Mouse (Mus musculus) gastrocnemius, postnatal 25 days (tissue): ENCODE data around the gene Celf5. TPM values are rescaled to one million over a fixed set of nuclear protein-coding genes. Genes with fewer than 3 reads are reported as not detected.
"Not testable (repeated sequence)": the region's sequence is repeated elsewhere in the genome, so short reads cannot be mapped to it uniquely, and the experiment has no call there.

ENCODE experiments used
- DNase-seq: peaks from one replicate; pipeline ENCODE4 v3.0.0; 2022
- total RNA-seq, 2 experiments: library from RNA; stranded (reverse); gene quantifications; 1 replicate in 1 of 2; 2 replicates in 1 of 2; pipeline ENCODE4 v1.2.3; 2021

The Celf5 gene
- total RNA-seq, 2 experiments from 2014 or later = 0.24 TPM; not detected in 1

DNA sequence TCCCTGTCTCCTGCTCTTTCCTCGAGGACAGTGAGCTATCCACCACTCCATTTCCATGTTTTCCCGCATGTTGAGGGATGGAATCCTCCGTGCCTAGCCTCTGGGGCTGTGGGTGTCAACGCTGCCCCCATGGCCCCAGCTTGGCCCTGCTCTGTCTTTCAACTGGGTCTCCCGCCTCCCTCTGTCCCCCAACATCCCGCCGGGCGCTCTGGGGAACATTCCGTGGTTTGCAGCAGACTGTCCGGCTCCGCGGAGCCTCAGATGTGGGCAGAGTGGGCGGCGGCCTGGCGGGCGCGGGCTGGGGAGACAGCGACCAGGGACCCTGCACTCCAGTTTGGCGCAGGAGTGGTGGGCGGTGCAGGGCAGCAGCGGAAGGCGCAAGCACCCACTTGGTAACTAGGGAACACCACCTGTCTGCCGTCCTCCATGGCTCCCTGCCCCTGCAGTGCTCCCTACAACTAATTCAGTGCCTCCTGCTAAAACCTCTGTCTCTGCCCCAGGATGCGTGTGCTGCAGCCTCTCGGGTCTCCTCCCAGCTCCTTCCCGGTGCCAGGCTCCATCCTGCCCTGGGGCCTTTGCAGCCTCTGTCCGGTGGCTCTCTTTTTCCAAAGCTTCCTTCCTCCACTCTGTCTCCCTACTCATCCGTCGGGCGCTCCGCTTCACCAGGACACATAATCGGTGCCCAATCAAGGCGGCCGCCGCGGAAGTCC, 30.1 kb downstream of the Celf5 start:
- no peak for DNase-seq

DNA sequence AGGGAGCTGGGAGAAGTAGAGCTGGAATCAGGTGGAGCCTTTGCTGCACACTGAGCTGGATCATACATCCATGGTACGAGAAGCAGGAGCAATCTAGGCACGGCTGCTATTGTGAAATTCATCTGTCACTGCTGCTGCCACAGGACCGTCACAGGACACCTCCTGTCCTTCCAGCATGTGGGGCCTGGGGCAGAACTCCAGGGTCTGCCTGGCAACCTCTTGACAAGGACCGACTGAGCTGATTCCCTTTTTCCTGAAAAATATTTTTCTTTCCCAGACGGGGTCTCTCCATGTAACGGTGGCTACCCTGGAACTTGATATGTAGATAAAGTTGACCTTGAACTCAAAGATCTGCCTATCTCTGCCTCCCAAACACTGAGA, 31.2 kb downstream of the Celf5 start:
- DNase-seq = no peak

DNA sequence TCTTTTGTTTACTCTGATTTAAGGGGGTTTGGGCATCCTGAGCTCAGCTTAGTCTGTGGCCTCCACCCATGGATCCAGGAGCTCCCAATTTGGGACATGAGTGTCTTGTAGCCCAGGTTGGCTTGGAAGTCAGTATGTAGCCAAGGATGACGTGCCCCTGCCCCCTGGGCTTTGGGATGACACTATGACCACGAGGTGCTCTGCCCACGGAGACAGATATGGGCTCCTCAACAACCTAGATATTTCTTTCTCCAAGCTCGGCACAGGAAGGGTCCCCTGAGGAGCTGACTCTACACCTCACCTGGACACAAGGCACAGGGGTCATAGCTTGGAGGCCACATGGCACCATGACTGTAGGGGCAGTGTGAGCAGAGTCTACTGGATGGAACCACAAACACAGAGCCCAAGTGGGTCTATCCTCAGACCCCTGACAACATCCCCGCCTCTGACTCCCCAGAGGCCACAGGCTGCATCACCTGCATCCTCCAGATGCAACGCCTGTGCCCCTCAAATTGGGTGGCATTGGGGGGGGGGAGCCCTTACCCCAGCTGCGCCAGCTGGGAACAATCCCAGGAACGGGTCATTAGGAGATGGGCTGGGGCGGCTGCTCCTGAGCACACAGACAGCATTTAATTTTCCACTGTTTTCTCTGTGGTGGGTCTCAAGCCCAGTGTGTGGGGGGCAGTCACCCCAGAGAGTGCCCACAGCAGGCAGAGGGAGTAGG, 31.7 kb downstream of the Celf5 start:
- no peak for DNase-seq

DNA sequence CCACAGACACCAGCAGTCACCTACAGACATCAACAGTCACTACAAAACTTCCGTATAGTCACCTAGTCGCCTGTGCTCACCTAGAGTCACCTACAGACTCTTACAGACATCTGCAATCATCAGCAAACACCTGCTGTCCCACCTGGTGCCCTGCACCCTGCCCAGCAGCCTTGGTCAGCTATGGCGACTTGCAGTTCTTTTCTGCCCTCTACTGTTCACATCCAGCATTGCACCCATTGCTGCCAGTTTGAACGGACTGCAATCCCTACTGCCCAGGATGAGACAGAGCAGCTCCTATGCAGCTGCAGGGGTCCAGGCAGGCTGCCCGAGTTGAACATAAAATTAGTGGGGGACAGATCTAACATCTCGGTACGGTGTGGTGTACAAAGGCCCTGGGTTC, 32.4 kb downstream of the Celf5 start:
- DNase-seq = peak; percentile 66

DNA sequence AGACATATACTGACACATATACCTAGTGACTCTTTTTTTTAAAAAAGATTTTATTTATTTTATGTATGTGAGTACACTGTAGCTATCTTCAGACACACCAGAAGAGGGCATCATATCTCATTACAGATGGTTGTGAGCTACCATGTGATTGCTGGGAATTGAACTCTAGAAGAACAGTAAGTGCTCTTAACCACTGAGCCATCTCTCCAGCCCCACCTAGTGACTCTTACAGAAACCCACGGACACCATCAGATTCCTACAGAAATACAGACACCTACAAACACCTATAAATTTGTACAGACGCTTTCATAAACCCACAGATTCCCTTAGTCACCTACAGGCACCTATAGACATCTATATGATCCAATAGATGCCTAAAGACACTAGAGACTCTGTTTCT, 37.0 kb downstream of the Celf5 start:
- not testable (repeated sequence) for DNase-seq

DNA sequence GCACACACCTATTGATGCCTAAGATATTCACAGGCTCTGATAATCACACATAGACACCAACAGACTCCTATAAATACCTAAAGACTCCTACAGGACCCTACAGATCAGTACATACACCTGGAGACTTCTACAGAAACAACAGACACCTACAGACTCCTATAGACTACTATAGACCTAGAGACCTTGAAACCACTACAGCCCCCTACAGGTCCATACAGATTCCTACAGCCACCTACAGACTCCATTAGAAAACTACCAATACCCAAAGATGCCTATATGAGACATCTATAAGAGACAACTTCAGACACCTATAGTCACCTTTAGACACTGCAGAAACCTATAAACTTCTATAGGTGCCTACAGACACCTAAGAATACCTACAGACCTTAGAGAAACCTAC, 41.5 kb downstream of the Celf5 start:
- DNase-seq = no peak

DNA sequence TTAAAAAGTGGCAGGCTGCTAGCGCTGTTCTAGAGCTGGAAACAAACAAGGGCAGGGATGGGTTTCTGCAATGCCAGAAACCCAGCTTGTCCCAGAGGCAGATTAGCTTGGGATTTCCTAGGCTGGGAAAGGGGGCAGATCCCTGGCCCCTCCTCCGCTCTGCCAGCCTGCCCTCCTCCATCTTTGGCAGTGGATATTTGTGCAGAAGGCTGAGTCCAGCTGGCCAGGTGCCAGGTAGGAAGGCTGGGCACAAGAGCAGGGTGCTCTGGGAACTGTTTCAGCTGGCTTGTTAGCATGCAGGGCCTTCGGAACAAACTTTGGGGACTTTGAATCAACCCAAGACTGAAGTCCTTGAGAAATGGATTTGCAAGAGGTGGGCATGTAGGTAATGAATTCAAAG, 47.1 kb downstream of the Celf5 start:
- DNase-seq = peak; percentile 71

DNA sequence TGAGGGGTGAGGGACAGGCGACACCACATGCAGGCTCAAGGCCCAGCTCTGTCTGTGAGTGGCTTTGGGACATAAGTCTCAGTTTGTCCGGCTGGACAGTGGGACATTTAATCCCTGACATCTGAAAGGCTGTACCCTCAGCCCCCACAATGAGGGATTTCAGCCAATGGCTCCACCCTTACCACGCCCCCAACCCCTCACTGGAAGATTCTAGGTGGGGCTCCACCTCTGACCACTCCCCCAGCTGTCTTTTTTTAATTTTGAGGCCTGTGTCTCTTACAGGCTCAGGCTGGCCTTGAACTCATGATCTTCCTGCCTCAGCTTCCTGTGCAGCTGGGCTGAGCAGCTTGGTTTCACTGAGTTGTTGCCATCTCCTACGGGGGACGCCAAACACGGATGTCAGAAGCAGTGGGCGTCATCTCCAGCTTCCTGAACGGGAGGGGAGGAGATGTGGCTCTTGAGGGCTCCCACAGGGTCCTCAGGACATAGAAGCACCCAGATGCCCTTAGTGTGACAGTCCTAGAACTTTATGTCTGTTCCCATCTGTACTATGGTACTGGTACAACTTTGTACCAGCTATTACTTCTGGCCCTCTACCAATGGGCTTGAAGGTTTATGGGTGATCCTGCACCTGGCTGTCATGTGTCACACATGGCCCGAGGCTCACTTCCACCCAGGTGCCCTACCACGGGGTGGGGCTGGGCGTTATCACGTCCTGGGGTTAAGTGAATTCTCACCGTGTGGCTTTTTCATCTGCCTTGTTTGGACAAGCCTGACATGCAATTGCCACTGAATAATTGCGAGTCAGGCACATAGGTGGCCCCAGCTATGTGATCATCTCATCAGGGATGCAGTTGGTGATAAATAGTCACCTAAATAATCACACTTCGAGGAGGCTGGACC, 47.9 kb downstream of the Celf5 start:
- DNase-seq = no peak

DNA sequence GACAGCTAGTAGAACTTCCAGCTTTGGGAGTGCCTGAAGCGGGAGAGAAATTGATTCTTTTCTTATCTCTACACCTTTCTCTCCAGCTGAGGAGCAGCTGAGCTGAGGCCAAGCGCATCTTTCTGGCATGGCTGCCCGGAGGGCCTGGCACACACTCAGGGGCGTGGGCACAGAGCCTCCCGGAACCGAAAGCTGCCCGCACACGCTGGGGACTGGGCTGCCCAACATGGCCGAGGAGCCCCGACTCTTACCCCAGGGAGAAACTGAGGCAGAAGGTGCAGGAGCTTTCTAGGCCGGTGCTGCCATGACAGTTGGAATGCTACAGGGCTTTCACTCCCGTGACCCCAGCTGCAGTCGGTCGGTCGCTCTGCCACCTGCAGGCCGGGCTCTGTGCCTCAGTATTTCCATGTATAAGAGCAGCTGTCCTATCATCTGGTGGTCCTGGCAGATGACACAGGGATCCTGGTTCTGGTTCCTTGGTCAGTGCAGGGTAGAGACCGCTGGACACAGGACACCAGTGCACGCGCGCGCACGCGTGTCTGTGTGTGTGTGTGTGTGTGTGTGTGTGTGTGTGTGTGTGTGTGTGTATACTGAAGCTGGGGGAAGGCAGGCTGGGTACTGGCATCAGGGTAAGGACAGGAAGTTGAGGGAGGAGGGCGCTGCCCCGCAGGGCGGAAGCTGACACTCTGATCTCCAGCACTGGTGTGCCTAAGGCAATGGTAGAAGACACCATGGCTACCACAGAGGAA, 48.8 kb downstream of the Celf5 start:
- peak; percentile 72 for DNase-seq

DNA sequence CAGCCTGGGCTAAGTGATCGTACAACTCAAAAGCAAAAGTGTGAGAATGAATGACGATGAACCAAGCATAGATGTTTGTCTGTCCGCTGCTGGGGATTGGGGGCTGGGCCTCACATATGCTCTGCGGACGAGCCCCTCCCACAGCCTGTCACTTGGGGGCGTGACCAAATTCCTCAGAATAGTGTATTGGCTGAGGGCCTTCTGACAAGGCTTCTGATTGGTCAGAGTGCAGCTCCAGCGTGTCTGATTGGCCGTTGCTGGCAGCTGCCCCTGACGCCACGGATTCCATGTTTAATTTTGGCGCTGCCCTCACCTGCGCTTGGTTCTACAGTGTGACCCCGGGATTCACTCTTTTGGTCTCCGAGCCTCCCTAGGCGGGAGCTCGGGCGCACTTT, 49.6 kb downstream of the Celf5 start:
- DNase-seq = peak; percentile 93

DNA sequence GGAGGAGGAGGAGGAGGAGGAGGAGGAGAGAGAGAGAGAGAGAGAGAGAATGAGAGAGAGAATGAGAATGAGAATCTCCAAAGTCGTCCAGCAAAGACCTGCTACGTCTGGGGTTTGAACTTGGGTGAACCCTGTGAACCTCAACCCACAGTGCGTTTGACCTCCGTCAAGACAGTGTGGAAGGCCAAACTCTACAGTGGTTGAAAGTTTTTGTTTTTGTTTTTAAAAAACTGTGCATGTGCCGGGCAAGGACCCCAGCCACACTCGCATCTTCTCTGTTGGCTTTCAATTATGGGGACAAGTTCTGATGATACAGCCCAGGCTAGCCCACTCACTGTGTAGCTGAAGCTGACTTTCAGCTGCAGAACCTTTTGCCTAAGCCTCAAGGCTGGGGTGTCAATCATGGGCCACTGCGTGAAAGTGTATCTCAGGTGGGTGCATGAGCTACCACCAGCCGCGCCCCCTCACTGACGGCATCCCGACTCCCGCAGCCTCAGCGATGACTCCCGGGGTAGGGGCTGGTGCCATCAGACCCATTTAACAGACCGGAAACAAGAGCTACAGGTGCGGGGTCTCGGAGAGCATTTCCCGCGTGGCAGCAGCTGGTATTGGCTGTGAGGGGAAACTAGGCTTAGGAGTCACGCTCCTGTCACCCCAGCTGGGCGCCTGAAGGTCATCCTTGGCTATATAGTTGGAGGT, 50.2 kb downstream of the Celf5 start:
- DNase-seq = no peak

DNA sequence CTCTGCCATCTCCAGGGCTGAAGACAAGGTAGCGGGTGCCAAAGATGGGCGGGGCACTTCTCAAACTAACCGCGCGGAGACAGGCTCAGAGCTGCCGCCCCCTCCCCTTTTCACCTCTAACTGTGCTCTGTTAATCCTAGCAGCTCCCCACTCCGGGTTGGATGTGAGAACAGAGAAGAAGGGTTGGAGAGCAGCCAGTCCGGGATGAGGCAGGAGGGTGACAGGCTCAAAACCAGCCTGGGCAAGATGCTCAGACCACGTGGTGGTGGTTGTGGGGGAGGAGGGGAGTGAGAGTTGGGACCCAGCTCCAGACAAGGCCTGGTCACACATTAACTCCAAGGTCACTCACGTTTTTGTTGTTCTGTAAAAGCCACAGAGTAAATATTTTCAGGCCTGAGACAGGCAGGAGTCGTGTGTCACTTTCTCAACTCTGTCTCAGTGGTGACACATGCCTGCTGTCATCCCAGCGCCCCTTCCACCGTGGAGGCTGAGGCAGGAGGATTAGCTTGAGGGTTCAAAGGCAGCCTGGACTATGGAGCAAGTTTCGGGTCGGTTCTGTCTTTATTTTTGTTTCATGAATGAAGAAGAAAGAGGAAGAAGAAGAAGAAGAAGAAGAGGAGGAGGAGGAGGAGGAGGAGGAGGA, 50.9 kb downstream of the Celf5 start:
- DNase-seq = peak; percentile 45

DNA sequence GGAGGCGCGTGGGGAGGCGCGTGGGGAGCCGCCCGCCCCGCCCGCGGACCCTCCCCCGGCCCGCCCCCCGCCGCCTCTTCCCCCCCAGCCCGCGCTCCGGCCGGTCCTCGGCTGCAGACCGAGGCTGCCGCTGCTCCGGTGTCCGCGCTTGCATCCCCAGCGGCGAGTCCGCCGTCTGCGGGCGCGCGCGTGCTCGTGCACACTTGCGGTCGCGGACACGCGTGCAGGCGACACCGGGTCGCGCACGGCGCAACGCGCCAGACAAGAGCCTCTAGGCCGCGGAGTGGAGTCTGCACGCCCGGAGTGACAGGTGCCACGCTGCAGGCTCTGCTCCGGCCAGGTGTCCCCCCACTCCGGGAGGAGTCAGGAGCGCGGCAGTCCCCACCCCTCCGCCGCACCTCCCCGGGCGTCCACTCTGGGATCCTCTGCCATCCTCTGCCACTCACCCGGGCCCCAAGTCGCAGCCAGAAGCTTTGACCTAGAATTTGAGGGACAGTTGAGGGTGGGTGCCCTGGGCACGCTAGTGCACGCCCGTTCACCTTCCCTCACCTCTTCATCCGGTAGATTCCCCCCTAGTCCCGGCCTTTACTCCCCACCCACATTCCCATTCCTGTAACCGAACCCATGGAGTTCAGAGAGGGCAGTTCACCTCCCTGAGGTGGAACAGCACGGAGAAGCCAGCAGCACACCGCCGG, 51.5 kb downstream of the Celf5 start:
- DNase-seq = peak; percentile 70

DNA sequence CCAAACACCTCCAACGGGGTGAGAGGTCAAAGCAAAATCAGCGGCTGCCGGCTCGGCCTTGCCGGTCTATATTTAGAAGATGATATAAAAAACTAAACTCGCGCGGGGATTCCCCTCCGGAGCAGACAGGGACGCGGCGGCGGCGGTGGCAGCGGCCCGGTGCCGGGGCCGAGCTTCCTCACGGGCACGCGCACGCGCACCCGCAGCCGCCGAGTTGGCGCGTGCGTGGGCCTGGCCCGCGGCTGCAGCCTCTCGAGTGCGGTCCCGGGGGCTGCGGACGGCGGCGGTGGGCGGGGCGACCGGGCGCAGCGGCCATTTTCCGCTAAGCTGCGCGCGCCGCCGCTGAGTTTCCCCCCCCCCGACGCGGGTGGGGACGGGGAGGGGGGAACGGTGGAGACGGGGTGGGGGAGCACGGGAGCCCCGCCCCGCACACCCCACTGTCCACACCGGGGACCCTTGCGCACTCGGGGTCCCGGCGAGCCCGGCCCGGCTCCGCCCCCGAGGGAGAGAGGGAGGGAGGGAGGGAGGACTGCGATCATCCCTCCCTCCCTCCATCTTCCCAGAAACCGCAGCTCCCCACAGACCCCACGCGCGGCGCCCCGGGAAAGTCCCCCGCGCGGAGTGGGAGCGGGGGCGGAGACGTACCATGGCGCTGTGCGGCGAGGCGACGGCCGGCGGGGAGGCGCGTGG, 52.2 kb downstream of the Celf5 start:
- peak; percentile 90 for DNase-seq

DNA sequence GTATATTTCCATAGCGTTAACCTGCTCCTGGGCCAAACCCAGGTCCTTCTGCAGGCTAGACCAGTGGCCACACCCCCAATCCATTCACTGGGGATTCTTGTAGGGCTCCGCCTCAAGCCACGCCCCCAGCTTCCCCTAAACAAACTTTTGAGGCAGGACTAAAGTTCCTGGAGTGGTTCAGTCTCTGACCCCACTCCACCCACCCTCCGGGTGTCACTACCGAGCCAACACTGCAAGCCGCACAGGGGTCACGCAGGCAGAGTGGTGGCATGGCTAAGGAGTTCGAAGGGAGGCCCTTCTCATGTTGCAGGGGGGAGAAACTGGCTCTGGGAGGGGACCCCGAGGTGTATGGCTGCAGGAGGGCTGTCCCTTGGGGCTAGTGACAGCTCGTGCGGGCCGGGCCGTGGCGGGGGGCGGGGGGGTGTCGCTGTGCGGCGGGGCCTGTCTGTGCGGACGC, 52.9 kb downstream of the Celf5 start:
- DNase-seq = peak; percentile 85

DNA sequence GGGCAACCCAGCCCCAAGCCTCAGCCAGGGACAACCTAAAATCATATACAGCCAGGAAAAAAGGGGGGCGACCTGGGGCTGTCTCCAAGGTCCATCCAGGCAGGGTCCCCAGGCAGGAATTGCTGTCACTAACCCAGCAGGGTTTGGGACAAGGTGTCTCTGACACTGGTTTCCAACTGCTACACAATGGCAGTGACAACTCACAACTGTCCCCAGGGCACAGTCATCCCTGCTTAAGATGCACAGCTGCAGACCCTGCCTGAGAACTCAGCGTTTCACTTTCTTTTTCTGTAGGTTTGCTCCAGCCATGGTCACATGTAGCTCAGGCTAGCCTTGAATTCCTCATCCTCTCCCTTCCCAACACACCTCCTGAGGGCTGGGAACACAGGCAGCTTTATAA, 53.4 kb downstream of the Celf5 start:
- peak; percentile 10 for DNase-seq

DNA sequence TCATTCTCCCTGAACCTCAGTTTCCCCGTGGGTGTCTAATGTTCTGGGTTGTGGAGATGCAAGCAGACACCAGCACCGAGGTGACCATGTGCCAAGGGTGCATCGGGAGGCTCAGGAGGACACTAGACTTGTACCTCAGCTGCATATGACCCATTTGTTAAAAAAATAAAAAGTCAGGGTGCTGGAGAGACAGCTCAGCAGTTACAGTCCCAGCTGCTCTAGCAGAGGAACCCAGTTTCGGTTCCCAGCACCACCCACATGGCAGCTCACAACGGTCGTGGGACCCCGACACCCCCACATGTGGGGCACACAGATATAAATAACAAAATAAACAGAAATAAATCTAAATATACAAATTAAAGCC, 54.0 kb downstream of the Celf5 start:
- DNase-seq = no peak

DNA sequence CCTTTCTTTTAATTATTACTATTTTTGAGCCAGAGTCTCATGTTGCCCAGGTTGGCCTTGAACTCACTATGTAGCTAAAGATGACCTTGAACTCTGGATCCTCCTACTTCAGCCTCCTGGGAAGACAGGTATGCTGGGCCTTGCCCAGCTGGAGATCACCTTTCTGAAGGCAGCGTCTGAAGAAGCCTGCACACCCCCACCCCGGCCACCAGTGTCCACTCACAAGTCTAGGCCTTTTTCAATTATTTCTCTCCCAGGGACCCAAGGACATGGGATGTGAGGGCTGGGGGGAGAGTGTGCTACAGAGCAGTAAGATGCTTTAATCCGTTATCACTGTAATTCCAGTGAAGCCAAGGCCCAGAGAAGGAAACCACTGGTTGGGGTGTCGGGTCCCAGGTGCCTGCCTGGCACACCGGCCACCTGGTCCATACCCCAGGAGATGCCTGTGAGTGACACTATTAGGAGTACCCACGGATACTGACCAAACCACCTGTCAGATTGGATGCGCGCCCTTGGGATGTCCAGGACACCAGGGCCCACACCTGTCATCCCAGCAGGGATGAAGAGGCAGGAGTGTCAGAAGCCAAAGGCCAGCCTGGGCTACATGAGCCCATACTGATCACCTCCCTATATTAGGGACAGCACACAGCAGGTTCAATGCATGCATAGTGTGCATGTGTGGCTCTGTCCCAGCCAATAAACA, 54.6 kb downstream of the Celf5 start:
- no peak for DNase-seq

DNA sequence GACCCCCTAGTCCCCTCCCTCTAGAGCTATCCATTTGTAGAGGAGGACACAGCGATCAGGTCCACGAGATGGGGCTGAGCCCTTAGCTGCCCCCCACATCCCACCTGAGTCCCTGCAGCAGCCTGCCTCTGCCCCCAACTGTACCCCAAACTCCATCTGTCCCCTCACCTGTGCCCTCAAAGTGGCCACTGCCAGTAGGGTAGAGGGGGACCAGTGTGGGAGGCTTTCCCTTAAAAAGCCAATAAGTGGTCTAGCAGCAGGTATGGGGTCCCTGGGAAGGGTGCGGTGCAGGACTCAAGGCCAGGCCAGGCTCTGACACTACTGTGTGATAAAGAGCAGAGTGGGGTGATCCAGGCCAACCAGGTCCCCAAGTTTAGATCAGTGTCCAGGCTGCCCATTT, 55.2 kb downstream of the Celf5 start:
- DNase-seq = no peak
